Mouse (Mus musculus): ENCODE data around the gene Timp1. TPM values are rescaled to one million over a fixed set of nuclear protein-coding genes. Genes with fewer than 3 reads are reported as not detected.

Gene Timp1
- 3.7 and 29.4 TPM in 2 replicates for polyA plus RNA-seq (2011; ENCODE audit: insufficient read depth, insufficient read length, low replicate concordance, missing spikeins)

DNA sequence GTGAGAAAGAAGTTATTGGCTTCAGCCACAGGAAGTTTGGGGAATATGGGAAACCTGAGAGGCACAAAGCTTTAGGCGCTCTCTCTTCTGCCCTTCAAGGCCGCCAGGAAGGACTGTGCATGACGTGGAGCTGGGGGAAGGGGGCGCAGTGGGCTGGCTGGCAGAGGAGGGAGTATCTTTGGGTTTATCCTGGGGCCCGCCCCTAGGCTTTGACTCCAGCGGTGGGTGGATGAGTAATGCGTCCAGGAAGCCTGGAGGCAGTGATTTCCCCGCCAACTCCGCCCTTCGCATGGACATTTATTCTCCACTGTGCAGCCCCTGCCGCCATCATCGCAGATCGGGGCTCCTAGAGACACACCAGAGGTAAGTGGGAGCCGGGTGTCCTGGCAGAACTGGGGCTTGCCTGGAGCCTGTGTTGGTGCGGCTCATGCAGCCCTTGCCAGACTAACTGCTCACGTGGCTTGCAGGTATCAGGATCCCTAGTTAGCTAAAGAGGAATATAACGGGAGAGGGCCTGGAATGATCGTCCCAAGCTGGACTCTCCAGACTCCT, at the start of gene Timp1:
Timp1 (plus strand) TSS at position 205 of the 552 bp plus-strand sequence.
- H3K4me1 ChIP-seq (ENCODE audit: control insufficient read depth, insufficient read depth, low read length): no peaks in the 10 kb centered on the region
- H3K27ac ChIP-seq (ENCODE audit: control insufficient read depth, insufficient read depth, low read depth, low read length, poor library complexity): no peak within 1 kb of the TSS
- TF ChIP-seq CTCF (IDR thresholded peaks at IDR 0.05; ENCODE audit: control insufficient read depth, insufficient read depth, low read length): no peak
- H3K4me3 ChIP-seq (replicated peaks; ENCODE audit: control insufficient read depth, low read depth, low read length): no peak within 1 kb of the TSS
- 20% methylated on average over 18 of the region's 18 CpGs for WGBS

- H3K4me1 ChIP-seq (ENCODE audit: control insufficient read depth, insufficient read depth, low read length): no peaks in the 10 kb centered on the region
- H3K4me3 ChIP-seq (replicated peaks; ENCODE audit: control insufficient read depth, low read depth, low read length): no peak overlapping the region
- no peak overlapping the region for H3K27ac ChIP-seq (ENCODE audit: control insufficient read depth, insufficient read depth, low read depth, low read length, poor library complexity)
- no peak for TF ChIP-seq POLR2A (IDR thresholded peaks at IDR 0.05; ENCODE audit: borderline replicate concordance, control insufficient read depth, low read depth, low read length)
- TF ChIP-seq CTCF (IDR thresholded peaks at IDR 0.05; ENCODE audit: control insufficient read depth, insufficient read depth, low read length): no peak
- 23% methylated on average over 5 of the region's 5 CpGs for WGBS
Observed at GRCm38 (mm10) chrX:20828934-20829333, 41.0 kb upstream of the Timp1 start.

DNA sequence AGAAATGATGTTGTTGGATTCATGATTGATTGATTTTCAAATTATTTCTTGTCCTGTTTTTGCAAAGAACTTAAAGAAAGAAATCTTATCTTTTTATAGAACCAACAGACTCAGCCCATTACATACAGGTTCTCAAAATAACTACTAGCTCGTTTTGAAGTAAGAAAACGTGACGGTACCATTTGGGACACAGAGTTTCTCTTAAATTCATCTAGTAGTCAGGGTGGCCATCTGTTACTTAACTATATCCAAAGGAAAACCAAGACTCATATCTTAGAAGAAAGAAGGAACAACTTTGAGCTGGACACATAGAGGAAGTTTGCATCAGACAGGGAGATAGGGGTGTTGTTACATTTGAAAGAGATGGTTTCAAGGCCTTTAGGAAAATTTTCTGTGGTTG, 22.7 kb upstream of the Timp1 start:
- H3K4me1 ChIP-seq (ENCODE audit: control insufficient read depth, insufficient read depth, low read length): no peaks in the 10 kb centered on the region
- TF ChIP-seq POLR2A (IDR thresholded peaks at IDR 0.05; ENCODE audit: borderline replicate concordance, control insufficient read depth, low read depth, low read length) (no peak), CTCF (IDR thresholded peaks at IDR 0.05; ENCODE audit: control insufficient read depth, insufficient read depth, low read length) (no peak)
- 86% methylated on average over 3 of the region's 3 CpGs for WGBS
- no peak overlapping the region for H3K27ac ChIP-seq (ENCODE audit: control insufficient read depth, insufficient read depth, low read depth, low read length, poor library complexity)
- H3K4me3 ChIP-seq (replicated peaks; ENCODE audit: control insufficient read depth, low read depth, low read length): no peak overlapping the region

DNA sequence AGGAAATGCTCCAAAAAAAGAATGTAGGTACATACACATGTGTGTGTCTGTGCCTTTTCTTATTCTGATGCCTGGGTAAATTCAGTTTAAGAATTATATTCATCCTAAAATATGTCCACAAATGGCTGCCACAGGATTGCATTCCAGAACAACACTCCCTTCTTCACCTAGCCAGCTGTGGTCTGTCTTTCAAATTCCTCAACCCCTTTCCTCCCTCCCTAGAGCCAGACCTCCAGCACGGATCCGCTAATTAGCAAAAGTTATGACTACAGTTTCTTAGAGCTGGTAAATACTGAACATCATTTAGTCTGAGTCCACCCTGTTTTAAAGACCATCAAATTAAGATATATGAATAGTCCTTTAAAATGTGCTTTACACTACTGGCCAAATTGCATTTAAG, 22.1 kb upstream of the Timp1 start:
- no peak overlapping the region for H3K4me3 ChIP-seq (replicated peaks; ENCODE audit: control insufficient read depth, low read depth, low read length)
- TF ChIP-seq CTCF (IDR thresholded peaks at IDR 0.05; ENCODE audit: control insufficient read depth, insufficient read depth, low read length) (no peak), POLR2A (IDR thresholded peaks at IDR 0.05; ENCODE audit: borderline replicate concordance, control insufficient read depth, low read depth, low read length) (no peak)
- H3K27ac ChIP-seq (ENCODE audit: control insufficient read depth, insufficient read depth, low read depth, low read length, poor library complexity): no peak overlapping the region
- 22% methylated on average over 2 of the region's 2 CpGs for WGBS
- no peaks in the 10 kb centered on the region for H3K4me1 ChIP-seq (ENCODE audit: control insufficient read depth, insufficient read depth, low read length)

DNA sequence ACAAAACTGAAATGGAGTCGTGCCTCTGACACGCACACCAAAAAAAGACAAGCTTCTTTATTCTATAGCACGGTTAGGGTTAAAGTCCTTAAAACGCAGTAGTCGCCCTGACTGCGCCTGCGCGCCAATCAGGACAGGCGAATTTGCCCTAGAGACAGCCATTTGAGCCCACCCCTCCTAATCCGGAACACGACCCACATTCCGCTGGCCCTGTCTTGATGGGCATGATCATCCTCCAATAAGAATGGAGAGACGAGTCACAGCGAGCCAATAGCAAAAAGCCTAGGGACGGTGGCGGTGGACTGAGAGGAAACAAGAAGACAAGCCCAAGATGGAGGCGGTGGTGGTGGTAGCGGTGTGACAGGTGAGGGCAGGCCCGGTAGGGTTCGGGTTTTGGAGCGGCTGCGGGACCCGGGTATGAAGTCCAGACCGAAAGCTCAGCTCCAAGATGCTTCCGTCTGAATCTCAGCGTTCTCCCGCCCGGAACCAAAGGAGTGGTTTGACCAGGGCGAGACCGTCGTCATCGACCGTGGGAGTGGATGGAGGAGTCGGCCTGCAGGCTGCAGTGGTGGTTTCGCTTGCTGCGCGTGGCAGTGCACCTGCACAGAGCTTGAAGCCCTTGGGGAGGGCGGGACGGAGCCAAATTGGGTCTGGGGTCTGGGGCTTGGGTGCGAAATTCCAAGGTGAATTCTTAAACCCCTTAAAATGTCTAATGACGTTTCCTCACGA, 21.5 kb upstream of the Timp1 start:
- 12% methylated on average over 42 of the region's 42 CpGs for WGBS
- Histone ChIP-seq H3K27ac (ENCODE audit: control insufficient read depth, insufficient read depth, low read depth, low read length, poor library complexity) (peak overlapping the region; percentile 34; the same call in 1 of the 2 replicates), H3K4me1 (ENCODE audit: control insufficient read depth, insufficient read depth, low read length) (no peaks in the 10 kb centered on the region), H3K4me3 (replicated peaks; ENCODE audit: control insufficient read depth, low read depth, low read length) (peak overlapping the region; percentile 81)
- TF ChIP-seq POLR2A (IDR thresholded peaks at IDR 0.05; ENCODE audit: borderline replicate concordance, control insufficient read depth, low read depth, low read length): peak; percentile 68; the same call in 1 of the 2 replicates
- TF ChIP-seq CTCF (IDR thresholded peaks at IDR 0.05; ENCODE audit: control insufficient read depth, insufficient read depth, low read length): no peak

- H3K27ac ChIP-seq (ENCODE audit: control insufficient read depth, insufficient read depth, low read depth, low read length, poor library complexity): no peak overlapping the region
- TF ChIP-seq CTCF (IDR thresholded peaks at IDR 0.05; ENCODE audit: control insufficient read depth, insufficient read depth, low read length): no peak
- no peak for TF ChIP-seq POLR2A (IDR thresholded peaks at IDR 0.05; ENCODE audit: borderline replicate concordance, control insufficient read depth, low read depth, low read length)
- H3K4me1 ChIP-seq (ENCODE audit: control insufficient read depth, insufficient read depth, low read length): no peaks in the 10 kb centered on the region
- no peak overlapping the region for H3K4me3 ChIP-seq (replicated peaks; ENCODE audit: control insufficient read depth, low read depth, low read length)
- 97% methylated on average over 7 of the region's 7 CpGs for WGBS
Observed at GRCm38 (mm10) chrX:20853794-20854193, 16.2 kb upstream of the Timp1 start.

- TF ChIP-seq CTCF (IDR thresholded peaks at IDR 0.05; ENCODE audit: control insufficient read depth, insufficient read depth, low read length) (no peak), POLR2A (IDR thresholded peaks at IDR 0.05; ENCODE audit: borderline replicate concordance, control insufficient read depth, low read depth, low read length) (no peak)
- Histone ChIP-seq H3K27ac (ENCODE audit: control insufficient read depth, insufficient read depth, low read depth, low read length, poor library complexity) (no peak overlapping the region), H3K4me1 (ENCODE audit: control insufficient read depth, insufficient read depth, low read length) (no peaks in the 10 kb centered on the region; the same call in 1 of the 2 replicates), H3K4me3 (replicated peaks; ENCODE audit: control insufficient read depth, low read depth, low read length) (no peak overlapping the region)
- WGBS: 55% methylated on average over 5 of the region's 5 CpGs
Observed at GRCm38 (mm10) chrX:20861453-20862104, 8.4 kb upstream of the Timp1 start.
